Mouse (Mus musculus): ENCODE measurements around the gene Sgip1.

DNA sequence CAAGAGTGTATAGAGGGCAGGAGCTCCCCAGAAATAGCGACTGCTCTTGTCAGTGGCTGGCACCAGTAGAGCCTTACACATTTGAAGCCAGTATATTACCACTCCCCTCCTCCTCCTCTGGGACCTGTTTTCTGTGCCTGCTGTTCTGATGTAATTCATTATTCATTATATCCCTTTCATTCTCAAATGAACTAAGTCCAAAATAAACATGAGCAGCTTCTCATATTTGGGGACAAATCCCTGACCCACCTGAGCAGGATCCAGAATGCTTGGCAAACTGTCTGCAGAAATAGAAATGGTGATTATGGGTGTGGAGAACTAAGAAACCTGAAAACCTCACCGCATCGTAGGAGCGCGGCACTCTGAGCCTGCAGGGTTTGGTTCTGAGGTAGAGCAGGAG, 228.5 kb downstream of the Sgip1 start:
- TF ChIP-seq POLR2A (IDR thresholded peaks at IDR 0.05; ENCODE audit: control insufficient read depth, low read depth, low read length) (no peak), CTCF (IDR thresholded peaks at IDR 0.05; ENCODE audit: control insufficient read depth, insufficient read depth, insufficient replicate concordance, low read depth, low read length) (no peak)

All from testis, adult 2 months (tissue).